Mouse (Mus musculus): Measurements from ENCODE around the gene Kcnh3.
"Not testable (repeated sequence)": the region's sequence is repeated elsewhere in the genome, so short reads cannot be mapped to it uniquely, and the experiment has no call there.

Gene Kcnh3

DNA sequence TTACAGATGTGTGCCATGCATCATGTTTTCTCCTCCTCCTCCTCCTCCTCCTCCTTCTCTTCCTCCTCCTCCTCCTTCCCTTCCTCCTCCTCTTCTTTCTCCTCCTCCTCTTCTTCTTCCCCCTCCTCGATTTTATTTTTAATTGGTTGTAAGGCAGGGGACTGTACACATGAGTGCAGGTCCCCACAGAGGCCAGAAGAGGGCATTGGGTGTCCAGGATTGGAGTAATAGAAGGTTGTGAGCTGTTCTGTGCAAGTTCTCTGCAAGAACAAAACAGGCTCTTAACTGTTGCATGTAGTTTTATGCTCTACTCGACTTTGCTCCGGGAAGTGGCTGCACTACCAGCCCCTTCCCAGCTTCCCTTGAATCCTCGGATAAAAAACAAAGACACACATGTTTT, 15.5 kb downstream of the Kcnh3 start:
- no peak for DNase-seq (ENCODE audit: low spot score)

DNA sequence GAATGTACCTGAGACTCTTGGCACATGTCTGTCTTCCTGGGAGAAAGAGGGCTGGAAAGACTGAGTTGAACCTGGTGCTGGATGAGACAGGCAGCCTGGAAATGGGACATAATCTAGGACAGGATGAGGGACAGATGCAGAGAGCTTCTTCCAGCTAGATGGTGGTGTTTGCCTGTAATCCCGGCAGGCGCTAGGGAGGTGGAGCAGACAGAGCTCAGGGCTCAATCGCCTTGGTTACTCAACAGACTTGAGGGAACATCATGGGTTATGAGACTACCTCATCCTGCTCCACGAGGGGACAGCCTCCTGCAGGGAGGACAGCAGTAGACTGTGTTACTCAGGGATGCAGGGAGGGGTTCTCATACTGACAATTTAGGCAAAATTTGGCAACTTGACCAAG, 16.6 kb downstream of the Kcnh3 start:
- DNase-seq (ENCODE audit: low spot score): no peak

DNA sequence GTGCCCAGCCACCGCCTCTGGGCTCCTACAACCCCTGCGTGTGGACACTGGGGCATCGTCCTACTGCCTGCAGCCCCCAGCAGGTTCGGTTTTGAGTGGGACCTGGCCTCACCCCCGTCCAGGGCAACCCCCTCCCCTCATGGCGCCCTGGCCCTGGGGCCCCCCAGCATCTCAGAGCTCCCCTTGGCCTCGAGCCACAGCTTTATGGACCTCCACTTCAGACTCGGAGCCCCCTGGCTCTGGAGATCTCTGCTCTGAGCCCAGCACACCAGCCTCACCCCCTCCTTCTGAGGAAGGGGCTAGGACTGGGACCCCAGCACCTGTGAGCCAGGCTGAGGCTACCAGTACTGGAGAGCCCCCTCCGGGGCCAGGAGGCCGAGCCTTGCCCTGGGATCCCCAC, 17.4 kb downstream of the Kcnh3 start:
- no peak for DNase-seq (ENCODE audit: low spot score)

DNA sequence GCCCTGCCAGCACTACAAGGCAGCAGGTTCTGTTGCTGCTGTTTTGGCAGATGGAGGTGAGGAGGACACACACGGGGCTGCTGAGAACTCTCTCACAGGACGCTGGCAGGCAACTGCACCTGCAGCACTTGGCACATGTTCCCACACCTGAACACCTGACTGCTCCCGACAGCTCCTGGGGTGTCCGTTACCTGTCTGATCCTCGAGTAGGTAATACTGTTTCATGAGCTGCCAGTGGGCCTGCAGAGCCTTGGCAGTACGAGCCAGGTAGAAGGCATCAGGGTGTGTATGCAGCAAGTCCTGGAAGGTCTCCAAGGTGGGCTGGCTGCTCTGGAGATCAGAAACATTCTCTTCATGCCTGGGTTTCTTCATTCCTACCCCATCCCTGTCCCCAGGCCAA, 22.1 kb downstream of the Kcnh3 start:
- DNase-seq (ENCODE audit: low spot score): not testable (repeated sequence)

DNA sequence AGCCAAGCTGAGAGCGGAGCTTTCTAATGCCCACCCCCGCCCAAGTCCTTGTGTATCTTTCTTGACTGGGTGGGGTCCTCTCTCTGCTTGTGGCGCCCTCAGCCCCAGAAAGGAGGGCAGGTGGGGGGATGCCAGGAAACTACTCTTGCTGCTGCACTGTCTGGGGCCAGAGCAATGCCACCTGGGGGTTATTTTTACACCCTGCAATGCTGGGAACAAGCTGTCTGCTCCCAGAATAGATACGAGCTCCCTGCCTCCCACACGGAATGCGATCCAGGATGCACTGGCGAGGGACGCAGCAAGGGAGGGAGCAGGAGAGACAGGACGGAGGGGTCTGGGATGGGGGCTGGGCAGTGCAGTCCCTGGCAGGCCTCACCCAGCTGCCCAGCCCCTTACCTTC, 24.3 kb downstream of the Kcnh3 start:
- no peak for DNase-seq (ENCODE audit: low spot score)

DNA sequence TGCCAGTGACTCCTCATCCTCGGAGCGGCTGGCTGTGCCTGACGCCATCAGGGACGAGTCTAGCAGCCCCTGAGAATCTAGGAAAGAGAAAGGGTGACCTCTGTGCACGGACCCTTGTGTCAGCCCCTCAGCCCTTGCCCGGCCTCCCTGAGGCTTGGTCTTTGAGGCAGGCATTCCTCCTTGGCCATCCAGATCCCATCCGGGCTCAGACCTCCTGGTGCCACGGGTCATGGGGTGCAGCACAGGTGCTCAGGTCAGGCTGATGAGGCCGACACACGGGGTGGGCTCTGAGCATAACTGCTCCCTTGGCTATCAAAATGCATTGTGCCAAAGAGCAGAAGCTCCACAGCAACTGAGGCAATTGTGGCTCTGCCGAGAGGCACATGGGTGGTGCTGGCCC, 25.3 kb downstream of the Kcnh3 start:
- no peak for DNase-seq (ENCODE audit: low spot score)

DNA sequence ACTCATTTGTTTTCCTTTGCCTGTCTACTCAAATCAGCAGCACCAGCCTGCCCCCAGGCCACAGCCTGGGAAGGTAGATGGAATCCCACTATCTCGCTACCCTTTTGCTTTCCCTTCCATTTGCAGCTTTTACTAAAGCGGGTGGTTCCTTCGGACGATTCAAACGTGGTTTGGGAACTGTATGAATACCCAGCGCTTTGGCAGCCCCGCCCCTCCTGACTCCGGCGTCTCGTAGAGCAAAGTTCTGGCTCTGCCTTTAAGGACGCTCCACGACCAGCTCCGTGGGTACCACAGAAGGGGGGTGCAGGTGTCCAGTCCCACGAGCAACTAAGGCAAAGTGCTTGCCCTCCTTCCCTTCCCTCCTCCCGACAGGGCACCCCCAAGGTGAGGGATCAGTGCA, 26.4 kb downstream of the Kcnh3 start:
- not testable (repeated sequence) for DNase-seq (ENCODE audit: low spot score)

DNA sequence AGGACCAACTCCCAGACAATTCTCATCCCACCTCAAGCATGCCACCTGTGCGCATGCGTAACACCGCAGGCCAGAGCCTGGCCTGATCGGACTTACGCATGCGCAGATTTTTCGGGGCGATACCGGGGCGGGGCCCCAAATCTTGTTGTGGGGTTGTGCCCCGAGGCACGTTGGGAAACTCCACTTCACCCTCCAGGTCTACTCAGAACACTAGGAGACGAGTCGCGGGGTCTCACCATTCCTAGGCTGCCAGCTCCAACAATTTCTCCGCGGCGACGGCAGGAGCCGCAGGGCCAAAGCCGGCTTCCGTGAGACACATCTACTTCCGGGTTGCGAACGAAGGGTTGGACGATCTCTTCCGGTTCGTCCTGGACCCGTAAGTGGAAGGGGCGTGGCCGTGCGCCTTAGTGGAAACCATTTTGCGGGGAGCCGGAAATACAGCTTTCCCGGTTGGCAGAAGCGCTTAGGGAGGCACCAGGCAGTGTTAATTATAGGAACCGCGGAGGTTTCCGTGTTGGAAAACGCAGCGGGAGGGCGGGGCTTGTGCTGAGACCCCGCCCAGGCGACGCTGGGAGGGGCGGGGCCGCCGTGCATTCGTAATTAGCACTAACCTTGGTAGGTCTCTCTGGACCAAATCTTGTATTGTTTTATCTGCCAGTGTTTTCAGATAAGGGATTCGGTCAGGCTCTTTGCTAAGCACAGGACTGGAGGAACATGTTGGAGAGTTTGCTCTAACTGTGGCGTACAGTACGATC, 27.1 kb downstream of the Kcnh3 start, which contains the start of gene Mcrs1:
Gene Mcrs1, minus strand, starts transcription at position 336 of the 755 bp plus-strand sequence.
- peak; percentile 92 for DNase-seq (ENCODE audit: low spot score)

DNA sequence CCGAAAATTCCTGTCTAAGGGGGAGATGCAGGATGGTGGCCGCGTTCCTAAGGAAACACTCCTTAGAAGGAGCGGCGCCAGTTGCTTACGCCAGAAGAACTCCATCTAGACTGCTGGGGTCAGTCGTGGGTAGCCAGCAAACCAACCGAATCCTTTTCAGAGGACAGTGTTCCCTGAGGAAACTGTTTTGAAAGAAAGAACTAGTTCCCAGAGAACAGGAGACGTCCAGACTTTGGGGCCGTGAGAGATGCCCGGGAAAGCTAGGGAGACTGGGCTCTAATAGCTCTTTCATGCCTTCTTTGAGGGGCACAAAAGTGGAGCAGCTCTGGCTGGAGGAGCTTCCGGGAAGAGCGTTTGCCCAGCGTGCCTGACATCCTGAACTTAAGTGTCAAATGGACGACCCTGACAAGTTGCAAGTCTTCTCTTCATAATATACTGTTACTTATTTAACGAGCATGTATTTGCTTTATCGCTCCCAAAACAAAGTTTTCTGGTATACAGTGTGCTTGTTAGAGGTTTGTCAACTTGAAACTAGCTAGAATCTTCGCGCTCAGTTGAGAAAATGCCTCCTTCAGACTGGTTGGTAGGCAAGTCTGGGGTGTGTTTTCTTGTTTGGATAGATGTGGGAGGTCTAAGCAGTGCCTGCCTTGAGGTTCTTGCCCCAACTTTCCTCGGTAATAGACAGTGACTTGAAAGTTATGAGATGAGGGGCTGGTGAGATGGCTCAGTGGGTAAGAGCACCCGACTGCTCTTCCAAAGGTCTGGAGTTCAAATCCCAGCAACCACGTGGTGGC, 27.9 kb downstream of the Kcnh3 start:
- no peak for DNase-seq (ENCODE audit: low spot score)

DNA sequence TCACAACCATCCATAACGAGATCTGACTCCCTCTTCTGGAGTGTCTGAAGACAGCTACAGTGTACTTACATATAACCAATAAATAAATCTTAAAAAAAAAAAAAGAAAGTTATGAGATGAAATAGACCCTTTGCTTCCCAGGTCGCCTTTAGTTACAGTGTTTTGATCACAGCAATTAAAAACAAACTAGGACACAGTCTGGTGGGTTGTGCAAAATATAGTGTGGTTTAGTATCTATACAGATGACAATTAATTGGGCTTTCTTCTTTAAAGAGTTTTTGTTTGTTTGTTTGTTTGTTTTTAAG, 28.5 kb downstream of the Kcnh3 start:
- not testable (repeated sequence) for DNase-seq (ENCODE audit: low spot score)

DNA sequence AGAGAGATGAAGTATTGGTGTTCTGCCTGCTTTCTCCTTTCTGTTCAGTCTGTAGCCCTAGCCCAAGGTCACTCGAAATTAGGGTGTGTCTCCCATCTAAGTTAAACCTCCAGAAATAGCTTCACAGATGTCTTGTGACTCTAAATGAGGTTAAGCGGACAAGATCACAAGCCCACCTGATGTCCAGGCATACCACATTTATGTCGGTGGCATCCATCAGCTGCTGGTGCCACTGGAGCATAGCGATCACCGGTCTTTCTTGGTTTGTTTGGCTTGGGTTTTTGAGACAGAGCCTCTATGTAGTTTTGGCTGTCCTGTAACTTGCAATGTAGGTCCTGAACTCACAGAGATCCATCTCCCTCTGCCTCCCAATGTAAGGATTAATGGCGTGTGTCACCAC, 29.1 kb downstream of the Kcnh3 start:
- no peak for DNase-seq (ENCODE audit: low spot score)

DNA sequence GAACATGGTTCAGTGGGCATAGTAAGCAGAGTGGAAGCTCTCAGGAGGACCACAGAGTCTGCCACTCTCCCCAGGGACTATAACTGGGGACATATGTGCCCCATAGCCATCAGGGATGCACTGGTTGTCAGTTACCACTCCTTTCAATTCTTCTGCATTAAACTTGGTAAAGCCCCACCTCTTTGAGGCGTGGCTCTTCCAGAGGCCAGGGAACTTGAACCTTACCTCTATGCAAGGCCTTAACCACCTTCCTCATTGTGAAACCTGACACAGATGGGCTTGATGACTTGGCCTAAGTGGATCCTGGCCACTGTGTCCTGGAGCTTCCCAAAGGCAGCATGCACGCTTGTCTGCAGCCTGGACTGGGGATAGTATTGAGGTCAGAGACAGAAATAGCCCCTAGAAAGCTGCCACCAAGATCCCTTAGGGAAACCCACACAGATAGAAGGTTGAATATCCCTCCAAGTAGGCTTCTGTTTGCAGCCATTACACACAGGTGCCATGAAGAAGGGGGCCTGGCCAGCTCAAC, 29.9 kb downstream of the Kcnh3 start:
- DNase-seq (ENCODE audit: low spot score): no peak

DNA sequence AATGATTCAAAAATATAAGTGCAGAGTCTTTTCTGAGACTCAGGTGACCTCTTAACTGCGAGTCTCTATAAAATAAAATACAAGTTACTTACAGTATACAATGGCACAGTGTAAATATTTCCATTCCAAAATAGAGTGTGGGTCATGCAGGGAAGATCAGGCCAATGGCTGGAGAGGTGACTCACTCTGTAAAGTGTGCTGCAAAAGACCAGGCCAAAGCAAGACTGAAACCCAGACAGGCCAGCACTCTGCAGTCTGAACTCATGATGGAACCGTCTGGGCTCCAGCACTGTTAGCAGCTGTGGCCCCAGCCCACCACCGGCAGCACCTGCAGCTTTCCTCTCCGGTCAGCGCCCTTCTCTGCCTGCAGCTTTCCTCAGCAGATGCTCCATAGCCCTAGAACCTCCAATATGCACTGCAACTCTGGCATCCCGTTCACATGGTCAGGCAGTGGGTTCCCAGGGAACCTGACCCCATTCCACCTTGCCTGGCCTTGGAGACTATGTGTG, 30.6 kb downstream of the Kcnh3 start:
- DNase-seq (ENCODE audit: low spot score): no peak

DNA sequence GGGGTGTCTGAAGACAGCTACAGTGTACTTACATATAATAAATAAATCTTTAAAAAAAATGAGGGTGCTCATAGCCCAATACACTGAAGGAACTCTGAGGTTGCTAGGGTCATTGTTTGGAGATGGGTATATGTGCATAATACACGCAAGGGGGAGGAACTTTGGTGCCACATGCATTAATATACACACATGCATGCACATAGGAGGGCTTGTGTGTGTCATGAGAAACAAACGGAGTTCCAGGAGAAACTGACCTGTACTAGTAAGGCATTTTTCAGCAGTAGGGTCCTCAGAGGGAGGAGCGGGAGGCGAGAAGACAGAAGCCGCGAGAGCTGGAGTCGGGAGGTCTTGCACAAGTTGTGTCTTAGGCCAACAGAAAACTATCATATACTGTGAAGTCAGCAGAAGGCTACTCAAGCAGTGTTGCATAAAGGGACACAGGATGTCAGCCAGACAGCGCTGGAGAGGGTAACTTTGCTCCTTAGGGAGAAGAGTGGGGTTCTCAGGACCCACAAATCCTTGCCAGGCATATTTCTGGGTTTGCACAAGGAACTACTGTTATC, 34.6 kb downstream of the Kcnh3 start:
- DNase-seq (ENCODE audit: low spot score): no peak

DNA sequence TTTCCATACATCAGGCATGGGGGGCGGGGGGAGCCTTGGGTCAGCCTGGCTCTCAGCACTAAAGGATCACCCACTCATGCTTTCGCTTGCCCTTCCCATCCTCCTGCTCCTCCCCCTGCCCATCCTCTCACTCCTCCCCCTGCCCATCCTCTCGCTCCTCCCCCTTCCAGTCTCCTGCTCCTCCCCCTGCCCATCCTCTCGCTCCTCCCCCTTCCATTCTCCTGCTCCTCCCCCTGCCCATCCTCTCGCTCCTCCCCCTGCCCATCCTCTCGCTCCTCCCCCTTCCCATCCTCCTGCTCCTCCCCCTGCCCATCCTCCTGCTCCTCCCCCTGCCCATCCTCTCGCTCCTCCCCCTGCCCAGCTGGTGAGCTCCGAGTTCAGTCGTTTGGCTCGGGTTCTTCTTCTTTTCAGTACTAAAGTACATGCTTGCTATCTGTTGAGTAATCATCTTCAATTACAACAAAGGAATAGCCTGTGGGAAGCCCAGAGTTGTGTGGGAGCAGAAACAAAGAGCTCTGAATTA, 35.1 kb downstream of the Kcnh3 start:
- no peak for DNase-seq (ENCODE audit: low spot score)

DNA sequence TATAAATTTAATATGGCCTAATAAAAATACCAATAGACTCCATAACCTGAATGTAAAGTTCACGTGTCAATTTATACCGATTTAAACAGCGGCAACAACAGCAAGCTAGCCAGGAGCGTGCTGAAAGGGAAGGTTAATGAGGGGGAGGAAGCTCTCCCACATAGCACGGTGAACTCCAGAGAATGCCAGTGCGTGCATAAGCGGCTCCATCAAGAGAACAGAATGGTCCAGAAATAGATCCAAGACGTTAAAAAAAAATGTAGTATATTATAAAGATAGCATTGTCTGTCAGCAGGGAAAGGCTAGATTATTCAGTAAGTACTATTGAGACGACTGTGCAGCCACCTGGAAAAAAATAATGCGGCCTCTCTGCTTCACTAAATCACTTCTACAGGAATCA, 38.0 kb downstream of the Kcnh3 start:
- DNase-seq (ENCODE audit: low spot score): no peak

DNA sequence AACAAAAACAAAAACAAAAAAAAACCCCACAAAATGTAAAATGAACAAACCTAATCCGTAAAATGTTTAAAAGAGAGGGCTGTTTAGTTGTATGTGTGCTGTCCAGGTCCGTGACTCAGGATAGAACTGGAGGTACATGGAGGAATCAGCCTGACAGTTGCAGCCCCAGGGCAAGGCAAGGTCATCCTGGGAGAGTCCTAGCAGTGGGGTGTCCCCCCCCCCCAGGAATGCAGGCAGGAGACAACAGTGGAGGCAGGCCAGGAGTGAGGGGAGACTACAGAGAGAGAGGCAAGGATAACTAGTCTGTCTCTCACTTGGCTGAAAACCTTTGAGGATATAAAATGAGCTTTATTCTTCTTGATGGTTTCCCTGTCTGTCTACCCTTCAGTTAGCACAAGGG, 39.7 kb downstream of the Kcnh3 start:
- DNase-seq (ENCODE audit: low spot score): no peak

DNA sequence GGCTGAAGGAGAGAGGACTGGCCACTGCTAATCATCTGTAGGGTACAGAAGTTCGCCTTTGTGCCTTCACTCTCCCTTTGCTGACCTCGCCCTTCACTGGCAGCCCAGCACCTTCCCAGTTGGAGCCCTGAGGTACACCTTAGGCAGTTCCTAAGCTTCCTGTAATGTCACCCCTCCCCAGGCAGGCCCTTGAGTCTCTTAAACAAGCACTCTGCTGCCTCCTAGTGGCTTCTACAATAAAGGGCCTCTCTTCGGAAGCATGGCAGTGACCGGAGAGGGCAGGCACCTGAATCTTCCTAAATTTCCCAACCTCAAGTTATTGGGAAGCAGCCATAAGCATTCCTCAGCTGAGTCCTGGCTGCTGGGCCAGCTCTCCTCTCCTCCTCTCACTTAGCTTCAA, 41.0 kb downstream of the Kcnh3 start:
- no peak for DNase-seq (ENCODE audit: low spot score)

DNA sequence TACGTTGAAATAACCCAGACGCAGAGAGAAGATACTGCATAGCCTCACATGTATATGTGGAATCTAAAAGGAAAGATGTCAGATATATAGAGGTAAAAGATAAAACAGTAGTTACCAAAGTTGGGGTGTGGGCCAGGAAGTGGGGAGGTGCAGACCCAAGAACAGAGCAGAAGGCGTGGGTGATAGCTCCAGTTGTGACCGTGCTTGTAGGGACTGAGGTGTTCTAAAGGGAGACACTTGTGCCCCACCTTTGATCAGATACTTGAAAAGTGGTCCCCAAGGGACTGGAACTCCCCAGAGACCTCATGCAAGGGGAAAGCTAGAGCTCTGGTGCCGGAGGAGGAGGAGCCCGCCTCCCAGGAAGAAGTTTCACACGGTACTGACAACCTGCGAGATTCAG, 51.4 kb downstream of the Kcnh3 start:
- no peak for DNase-seq (ENCODE audit: low spot score)

DNA sequence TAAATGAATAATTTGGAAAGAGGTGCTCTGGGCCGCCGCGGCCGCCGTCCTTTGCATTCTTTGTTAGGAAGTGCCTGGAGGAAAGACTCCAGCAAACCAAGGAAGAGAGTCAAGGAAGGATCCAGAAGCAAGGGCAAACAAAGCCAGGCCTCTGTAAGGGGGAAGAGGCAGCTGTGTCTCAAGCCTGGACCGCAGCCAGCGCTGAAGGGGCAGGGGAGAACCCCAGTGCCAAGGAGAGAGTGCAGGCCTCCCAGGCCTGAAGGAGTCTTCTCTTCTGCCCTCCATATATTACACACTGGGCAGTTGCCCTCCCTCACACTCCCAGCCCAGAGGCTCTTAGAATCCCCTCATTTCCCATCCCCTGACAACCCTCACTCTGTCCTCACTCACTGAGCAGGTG, 53.6 kb downstream of the Kcnh3 start:
- DNase-seq (ENCODE audit: low spot score): no peak

DNA sequence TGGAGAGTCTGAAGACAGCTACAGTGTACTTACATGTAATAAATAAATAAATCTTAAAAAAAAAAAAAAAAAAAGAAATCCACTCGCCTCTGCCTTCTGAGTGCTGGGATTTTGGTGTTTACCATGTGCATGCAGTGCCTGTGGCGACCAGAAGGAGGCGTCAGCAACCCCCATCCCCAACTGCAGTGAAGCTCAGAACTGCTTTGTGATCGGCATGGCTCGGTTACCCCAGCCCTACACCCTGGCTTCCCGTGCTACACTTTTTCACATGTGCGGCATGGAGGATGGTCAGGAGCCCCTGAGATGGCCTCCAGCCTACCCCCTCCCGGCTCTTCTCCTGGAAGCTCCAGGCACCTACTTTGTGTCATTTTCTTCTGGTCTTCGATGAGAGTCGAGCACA, 58.8 kb downstream of the Kcnh3 start:
- no peak for DNase-seq (ENCODE audit: low spot score)

DNA sequence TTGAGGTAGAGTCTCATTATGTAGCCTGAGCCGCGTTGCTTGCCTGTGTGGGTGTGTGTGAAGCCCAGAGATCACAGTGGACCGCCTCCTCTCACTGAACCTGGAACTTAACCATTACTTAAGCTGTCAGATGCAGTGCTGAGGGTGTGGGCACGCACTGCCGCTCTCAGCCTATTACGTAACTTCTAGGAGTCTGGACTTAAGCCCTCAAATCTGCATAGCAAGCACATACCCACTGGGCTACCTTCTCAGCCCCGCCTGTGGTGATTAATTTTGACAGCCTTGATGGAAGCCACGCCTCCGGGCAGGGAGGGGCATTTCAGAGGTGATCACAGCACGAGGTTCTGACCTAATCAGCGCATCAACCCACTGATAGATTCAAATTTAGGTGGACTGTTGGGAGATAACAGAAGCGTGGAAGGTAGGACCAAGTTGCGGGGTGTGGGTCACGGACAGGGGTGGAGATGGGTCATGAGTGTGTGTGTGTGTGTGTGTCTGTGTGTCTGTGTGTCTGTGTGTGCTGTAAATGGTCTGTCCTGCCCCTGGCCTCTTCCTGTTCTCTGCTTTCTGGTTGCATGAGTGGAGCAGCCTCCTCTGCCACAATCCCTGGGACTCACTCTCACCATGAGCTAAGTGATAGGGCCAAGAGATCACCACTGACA, 60.0 kb downstream of the Kcnh3 start:
- no peak for DNase-seq (ENCODE audit: low spot score)

Measured in ovary, postnatal 10 days (tissue).